Mouse (Mus musculus) cerebellum, postnatal 25 days (tissue): ENCODE data around the gene B430306N03Rik.
"Not testable (repeated sequence)": the region's sequence is repeated elsewhere in the genome, so short reads cannot be mapped to it uniquely, and the experiment has no call there.

Source experiments
- DNase-seq, 2 experiments: peaks; one replicate each; pipeline ENCODE4 v3.0.0; 2021; ENCODE audit warnings: mixed read lengths in 2 of 2

The B430306N03Rik gene

DNA sequence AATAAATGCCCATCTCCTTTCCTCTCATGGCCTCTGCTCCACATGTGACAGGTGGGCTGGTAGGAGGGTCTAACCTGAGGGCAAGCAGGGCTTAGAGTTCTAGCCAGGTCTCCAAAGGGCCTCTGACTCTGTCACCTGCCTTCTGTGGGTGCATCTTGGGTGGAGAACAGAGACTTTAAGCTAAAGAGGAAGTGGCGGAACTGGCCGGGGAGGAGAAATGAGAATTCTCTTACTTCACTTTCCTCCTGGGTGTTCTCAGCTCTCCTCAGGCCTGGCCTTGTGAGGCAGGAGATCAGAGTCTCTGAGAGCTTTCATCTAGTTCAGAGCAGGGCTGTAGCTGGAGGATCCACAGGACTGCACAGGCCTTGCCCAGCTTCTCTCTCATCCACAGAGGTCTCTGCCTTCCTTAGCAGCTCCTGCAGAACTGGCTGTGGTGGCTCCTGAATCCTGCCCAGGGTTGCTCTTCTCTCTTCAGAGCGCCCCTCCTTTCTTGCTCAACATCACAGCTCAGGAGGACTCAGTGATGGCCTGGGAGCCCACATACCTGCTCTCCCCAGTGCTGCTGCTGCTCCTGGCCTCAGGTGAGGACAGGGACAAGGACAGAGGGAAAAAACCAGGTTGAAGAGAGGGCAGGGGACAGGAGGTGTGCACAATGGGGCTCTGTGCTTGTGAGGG, at the start of gene B430306N03Rik:
B430306N03Rik (plus strand) TSS at position 237 of the 675 bp plus-strand sequence.
- not testable (repeated sequence) for DNase-seq

DNA sequence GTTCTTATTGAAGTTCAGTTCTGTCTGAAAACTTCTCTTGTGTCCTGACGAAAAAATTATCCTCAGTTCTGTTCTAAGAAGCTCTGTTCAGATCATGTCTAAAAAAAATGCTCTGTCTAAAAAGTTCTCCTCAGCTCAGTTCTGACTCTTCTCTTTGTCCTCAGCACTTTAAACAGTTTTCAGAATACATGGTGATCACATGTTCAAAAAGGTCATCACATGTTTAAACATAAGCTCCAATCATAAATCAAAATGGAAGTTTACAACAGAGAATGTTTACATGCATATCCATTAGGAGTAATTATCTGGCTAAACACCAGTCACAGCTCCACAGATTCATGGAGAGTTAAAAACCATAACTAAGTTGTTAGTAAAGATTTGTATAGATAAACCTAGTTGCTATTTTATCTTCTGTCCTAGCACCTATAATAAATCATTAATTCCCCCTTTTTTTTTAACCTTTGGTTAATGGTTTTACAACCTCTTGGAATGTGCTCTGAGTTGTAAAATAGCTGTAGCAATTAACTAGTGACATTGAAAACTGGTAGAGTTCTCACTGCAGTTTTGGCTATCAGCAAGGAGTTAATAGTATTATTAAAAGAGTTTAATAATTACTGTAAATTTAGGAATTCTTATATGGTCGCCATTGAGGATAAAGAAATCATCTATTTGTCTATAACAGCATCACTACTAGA, 49.2 kb upstream of the B430306N03Rik start:
- no peak for DNase-seq

DNA sequence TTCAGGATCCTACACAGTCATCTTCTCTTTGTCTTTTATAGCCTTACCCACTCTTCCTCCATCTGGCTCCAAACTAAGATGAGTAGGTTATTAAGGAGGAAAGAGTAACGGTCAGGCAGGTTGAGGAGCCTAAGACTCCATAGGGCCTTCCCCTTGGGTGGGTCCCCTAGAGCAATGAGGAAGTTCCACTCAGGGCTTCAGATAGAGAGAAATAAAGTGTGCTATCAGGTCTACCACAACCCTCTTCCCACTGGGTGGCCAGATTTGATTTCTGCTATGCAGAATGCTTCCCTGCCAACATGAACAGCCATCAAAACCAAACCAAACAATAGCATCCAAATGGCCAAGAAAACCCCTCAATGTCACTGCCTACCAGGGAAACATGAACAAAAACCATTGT, 48.4 kb upstream of the B430306N03Rik start:
- DNase-seq, result no peak

DNA sequence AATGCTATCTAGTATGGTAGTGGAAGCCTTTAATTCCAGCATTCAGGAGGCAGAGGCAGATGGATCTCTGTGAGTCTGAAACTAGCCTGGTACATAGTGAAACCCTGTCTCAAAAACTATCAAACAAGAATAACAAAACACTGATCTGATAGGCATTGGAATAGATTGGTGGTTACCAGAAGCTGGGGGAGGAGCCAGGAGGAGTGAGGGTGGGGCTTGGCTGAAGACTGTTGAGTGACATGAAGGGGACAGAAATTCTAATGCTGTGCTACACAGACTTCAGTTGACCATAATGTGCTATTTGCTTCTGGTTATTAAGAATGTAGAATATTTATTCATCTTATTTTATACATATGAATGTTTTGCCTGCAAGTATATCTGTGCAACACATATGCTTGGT, 47.7 kb upstream of the B430306N03Rik start:
- DNase-seq, result no peak

DNA sequence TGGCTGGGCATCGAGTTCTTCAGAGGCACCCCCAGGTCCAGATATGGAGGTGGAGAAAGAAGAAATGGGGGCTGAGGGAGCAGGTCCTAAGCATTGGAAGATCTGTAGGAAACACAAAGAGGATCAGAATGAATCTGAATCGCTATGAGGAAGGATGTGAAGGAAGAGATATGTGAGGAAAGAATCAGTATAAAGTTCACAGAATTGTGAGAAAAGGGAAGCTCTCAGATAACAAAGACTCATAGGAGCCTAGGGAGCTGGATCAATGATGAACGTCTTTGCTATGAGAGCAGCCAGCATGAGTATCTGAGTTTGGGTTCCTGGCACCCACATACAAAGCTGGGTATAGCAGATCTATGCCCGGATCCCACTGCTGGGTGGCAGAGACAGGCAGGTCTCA, 46.1 kb upstream of the B430306N03Rik start:
- DNase-seq, result no peak

DNA sequence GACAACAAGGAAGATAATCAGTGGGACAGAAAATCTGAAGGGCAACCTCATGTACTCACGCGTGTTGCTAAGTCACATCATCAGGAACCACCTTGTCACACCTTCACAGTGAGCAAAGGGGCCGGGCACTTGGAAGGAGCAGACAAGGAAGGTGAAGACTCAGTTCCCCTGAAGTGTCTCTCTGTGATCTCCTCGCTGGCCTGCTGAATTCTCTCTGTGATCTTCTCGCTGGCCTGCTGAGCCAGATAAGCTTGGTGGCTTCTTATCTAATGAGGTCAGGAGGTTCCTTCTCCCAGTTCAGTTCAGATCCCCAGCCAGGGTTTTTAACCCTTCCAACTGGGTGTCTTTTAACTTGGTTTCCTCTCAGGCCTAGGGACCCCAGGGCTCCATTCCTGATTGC, 43.8 kb upstream of the B430306N03Rik start:
- DNase-seq, result no peak

DNA sequence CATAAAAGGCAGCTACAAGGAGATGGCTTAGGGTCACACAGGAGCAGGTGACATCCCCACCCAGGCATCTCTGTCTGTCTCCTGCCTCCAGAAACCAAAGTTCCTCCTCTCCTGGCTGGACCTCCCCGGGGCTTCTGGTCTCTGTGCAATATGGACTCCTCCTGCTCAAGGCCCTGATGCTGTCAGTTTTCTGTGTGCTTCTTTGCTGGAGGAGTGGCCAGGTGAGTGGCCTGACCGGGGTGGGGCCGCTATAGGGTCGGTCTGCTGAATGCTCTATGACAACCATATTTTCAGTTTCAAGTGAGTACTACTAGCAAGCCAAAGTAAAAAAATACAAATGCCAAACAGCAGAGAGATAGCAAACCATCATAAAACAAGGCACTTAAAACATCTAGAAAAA, 43.3 kb upstream of the B430306N03Rik start:
- no peak for DNase-seq

DNA sequence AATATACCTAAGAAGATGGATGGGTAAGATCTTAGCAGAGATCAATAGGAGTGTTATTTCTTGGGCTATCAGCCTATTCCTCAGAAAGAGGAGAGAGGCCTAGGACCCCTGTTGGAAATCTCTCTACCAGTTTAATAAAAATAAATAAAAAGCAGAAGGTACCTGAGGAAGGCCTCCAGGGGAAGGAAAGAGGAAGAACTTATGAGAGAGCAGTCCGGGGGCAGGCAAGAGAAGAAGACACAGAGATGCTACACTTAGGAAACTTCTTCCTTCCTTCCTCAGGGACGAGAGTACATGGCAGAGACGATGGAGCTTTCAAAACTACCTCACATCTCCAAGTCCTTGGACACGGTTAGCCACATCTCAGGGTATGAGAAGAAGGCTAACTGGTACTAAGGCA, 41.8 kb upstream of the B430306N03Rik start:
- no peak for DNase-seq

DNA sequence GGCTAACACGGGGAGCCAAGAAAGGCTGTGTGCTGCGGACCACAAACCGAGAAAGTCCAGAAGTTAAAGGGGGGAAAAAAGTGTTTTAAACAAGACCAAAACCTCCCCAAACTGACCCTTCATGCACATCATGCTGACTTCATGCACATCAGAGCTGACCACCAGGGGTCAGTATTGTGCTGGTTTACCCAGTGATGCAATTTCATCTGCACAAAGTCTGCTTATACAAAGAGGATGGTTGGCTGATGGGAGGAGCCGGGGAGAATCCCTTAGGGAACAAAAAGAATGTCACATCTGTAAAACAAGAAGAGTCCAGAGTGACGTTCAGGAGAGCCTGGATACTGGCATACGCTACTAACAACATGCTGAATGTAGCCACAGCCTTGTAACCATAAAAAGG, 41.1 kb upstream of the B430306N03Rik start:
- DNase-seq, result peak; percentile 68 to 85

DNA sequence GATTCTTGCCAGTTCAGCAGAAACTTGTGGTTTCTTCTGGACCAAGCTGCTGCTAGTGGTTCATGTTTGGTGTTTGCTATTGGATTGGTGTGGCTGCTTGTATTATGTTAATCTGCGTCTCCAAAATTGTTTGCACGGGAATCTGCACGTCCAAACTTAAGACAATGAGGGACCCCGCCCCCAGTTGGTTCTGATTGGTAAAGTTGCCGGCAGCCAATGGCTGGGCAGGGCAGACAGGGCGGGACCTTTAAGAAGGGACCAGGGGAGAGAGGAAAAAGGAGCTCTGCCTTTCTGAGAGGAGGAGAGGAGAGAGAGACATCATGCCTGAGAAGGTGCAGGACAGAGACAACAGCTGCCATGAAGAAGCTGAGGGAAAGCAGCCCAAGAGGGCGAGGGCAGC, 40.2 kb upstream of the B430306N03Rik start:
- DNase-seq, result no peak

DNA sequence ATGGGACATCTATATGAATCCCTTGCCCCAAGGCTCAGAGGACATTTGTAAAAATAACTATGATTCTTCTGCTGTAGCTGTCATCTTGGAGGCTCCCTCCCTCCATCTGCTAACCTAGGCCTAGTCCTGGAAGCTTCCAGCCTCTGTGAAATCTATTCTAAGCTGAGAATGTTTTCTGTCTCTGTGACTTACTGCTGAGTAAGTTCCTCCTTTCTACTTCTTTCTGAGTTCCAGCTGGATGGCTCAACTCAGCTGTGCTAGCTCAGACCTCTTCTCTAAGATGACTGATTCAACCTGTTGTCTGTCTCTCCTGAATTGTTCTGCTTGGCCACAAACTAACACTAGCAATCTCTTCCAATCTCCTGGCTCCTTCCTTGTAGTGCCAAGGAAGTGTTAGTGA, 37.6 kb upstream of the B430306N03Rik start:
- DNase-seq, result no peak

DNA sequence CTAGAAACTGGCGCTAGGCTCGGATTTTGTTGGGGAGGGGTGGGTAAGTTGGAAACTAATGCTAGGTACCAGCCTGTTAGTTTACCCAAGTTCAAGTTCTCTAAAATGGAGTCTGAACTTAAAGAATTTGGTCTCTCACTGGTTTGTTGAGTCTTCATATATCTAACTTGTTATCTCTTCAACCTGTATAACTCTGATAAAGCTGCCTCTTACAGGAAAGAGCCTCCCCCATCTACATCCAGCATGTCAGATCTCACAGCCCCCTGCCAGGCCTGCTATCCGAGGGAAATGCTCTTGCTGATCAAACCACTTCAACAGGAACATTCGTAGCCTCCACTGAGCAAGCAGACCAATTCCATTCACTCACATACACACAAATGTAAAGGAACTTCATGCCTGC, 36.9 kb upstream of the B430306N03Rik start:
- no peak for DNase-seq

DNA sequence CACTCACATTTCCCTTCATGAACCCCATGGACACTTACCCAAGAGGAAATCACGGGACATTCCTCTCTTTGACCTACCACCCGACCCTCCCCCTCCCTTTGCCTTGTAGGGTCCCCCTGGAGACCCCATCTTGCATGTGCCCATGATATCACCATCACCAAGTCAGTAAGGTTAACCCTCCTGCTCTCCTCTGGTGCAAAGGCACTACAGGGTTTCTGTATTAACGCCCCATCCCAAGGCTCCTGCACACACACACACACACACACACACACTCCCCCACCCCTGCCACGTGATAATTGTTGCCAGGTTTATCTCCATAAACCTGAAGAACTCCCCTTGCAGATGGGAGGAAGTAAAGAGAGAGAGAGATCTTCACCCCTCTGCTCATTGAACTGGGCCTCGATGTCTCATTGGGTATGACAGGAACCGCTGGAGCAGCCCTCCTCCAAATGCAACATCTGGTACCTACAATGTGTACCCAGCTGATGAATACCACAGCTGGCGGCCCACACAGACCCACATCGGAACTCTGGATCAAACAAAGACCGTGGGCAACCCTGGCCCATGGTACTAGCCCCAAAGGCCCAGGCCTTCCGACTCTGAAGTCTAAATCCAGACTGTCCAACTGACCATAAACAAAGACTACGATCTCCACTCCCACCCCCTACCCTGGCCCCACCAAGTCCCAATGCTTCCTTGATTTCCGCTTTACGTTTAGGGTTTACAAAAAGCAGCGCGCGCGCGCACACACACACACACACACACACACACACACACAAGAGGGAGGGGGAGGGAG, 34.8 kb upstream of the B430306N03Rik start:
- DNase-seq, result no peak

DNA sequence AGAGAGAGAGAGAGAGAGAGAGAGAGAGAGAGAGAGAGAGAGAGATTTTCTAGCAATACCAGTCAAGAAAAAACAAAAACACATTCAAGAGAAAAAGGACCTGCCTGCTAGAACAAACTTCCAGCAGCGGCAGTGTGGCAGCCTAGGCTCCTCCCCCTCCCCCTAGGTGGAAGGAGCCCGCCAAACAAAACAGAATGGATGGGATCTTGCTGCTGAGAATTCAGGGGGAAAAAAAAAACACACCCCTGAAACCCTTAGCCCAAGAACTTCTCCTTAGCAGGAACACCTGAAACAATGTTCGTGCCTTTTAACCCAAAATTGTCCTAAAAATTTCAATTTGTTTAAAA, 34.2 kb upstream of the B430306N03Rik start:
- no peak for DNase-seq

DNA sequence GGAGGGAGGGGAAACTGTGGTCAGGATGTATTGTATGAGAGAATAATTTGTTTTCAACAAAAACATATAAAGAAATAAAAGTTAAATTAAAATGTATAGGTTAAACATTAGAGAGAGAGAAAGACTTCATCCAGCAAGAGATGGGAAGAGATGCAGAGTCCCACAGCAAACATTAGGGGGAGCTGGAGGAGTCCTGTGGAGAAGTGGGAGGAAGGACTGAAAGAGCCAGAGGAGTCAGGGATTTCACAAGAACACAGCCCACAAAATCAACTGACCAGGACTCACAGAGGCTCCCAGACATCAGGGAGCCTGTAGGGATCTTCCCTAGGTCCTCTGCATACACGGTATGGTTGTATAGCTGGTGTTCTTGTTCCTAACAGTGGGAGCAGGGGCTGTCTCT, 29.2 kb upstream of the B430306N03Rik start:
- no peak for DNase-seq

DNA sequence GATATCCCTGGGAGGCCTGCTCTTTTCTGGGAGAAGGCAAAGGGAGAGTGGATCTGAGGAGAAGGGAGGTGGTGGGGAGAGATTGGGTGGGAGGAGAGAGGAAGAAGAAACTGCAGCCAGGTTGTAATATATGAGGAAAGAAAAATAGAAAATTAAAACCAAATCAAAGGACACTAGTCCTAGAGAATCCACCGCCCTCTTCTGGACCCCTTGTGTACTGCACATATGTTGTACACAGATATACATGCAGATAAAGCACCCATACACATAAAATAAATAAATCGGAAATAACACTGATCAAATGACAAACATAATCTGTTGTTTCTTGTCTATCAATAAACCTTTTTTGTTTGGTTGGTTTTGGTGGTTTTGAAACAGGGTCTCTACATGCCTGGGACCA, 28.7 kb upstream of the B430306N03Rik start:
- no peak for DNase-seq

DNA sequence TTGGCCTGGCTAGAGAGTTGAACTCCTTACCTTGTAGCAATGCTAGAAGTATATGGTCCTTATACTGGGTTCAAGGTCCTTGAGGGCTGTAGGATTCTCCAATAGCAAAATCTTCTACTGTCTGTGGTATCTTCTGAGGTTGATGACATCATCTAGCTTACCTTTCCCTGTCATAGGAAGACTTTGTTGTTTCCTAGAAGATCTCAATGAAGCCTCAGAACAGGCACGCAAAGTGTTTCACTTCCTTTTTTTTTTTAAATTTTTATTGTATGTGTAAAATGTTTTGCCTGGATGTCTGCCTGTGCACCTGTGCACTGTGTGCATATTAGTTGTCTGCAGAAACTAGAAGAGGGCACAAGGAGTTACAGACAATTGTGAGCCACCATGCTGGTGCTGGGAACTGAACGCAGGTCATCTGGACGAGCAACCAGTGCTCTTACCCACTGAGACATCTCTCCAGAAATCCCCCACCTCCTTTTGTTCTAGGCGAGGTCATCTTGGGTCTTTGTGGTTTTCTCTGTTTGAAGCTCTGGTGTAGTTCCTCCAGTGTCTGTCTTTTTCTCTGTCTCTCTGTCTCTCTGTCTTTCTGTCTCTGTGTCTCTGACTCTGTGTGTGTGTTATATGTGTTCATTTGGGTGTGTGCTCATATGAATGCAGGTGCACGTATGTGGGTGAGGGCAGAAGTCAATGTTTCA, 22.3 kb upstream of the B430306N03Rik start:
- no peak for DNase-seq

DNA sequence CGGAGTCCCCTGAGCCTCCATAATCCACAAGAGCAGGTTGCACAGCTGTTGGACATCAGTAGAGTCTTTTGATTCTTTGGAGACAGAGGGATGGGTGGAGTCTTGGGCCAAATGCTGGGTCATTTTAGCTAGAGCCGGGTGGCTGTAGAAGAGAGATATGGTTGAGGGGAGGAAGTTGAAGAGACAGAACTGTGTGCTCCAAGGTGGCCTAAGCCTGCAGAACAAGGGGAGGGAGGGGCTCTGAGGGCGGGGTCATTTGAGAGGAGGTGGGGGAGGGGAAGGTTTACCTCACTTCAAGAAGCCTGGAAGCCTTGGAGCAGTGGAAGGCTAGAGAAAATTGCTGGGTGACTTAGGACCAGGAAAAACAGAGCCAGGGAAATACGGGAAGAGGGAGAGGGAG, 16.7 kb upstream of the B430306N03Rik start, which contains the start of gene Treml2:
Treml2 (plus strand) TSS at position 296 of the 400 bp plus-strand sequence.
- no peak for DNase-seq

DNA sequence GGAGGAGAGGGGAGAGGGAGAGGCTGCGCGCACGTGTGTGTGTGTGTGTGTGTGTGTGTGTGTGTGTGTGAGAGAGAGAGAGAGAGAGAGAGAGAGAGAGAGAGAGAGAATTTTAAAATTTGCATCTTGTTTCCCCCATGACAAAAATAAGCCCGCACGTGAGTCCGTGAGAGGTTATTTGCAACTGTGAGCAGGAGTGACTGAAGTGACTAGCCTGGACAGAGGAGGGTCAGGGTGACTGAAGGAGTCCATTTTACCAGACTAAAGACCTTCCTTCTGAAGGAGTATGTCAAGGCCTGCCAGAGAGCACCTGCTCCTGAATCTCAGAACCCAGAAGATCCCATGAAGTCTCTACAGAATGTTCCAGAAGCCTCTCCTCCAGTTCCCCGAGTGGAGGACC, 16.2 kb upstream of the B430306N03Rik start:
- DNase-seq, result no peak

DNA sequence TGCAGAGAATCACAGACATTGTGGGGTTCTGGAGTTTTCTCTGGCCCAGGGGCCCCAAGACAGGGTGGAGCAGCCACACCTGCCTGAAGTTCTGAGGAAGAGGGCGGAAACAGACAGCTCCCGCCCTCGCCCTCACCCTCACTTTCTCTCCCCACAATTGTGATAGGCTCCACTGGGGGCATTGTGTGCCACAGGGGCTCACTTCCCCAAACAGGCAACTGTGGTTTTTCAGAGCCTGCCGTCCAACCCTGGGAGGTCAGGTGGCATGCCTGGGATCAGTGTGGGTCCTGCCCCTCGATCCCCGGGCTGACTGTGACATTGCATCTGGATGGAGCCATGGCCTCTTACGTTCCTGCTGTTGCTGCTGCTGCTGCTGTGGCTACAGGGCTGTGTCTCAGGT, 15.7 kb upstream of the B430306N03Rik start:
- no peak for DNase-seq

DNA sequence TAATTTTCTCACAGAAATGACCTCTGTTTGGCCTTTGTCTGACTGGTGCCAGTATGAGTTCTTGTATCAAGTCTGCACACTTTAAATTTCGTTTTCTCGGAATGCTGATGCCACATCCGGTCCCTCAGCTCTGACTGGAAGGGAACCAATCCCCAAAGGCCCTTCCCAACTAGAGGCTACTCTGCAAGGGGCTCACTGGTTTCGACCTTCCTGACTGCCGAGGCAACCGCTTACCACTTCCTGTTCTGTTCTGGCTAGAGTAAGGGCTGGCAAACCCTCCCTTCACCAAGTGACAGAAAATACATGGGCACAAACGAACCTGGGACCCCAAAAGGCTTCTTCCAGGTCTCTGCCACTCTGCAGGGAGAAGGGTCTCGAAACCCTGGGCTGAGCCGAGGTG, 15.1 kb upstream of the B430306N03Rik start:
- no peak for DNase-seq

DNA sequence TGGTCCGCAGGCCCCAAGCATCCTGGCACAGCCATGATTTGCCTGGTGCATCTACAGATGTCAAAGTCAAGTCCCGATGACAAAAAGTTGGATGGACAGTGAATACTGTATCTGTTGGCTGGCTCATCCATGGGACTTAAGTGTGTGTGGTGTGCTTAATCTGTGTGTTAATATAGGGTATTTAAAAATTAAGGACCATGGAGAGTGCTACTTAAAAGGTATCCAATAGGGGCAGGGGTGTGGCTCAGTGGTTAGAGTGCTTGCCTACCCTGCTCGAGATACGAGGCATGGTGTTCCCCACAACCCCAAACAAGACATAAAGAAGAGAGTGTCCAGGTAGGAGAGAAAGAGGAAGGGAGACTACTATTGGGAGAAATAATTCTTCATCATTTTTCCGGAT, 14.1 kb upstream of the B430306N03Rik start:
- no peak for DNase-seq

DNA sequence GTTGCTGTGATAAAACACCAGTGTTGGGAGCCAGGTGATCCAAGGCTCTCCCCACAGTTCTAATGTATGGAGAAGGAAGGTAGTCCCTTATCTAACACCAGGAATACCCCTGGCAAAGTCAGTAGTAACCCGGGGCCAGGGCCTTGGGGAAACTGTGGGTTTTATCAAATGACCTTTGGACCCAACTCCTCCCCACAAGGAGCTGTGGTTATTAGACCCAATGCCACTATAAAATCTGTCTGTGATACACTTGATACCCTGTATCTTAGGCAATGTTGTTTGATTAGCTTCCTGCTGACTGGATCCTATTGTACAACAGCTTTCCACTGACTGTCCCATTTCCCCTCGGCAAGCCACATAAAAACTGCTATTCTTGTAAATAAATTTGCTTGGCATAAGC, 3.8 kb upstream of the B430306N03Rik start:
- DNase-seq, result no peak
